Mouse (Mus musculus): Measurements from ENCODE around the gene Smim1. TPM values are rescaled to one million over a fixed set of nuclear protein-coding genes. Genes with fewer than 3 reads are reported as not detected.

The Smim1 gene
- total RNA-seq, 2 experiments from 2014 or later: 6.8 to 10.0 TPM

Other genes starting within 250 kb of the Smim1 start
- gene A430005L14Rik, start 69.0 kb downstream of the Smim1 start, total RNA-seq (2021): 10 to 100 TPM; 17.9 to 20.8 TPM
- 10 to 100 TPM; 10.0 to 16.9 TPM for gene Dffb, start 51.1 kb downstream of the Smim1 start, total RNA-seq (2021)
- gene Cep104, start 51.0 kb downstream of the Smim1 start, total RNA-seq (2021): 10 to 100 TPM; 28.8 to 29.4 TPM
- gene Lrrc47, start 14.5 kb downstream of the Smim1 start, total RNA-seq (2021): 10 to 100 TPM; 49.4 to 67.7 TPM
- gene Ccdc27, start 16.4 kb upstream of the Smim1 start, total RNA-seq (2021): 1 to 10 TPM; 1.0 to 1.7 TPM
- gene Trp73, start 114.0 kb upstream of the Smim1 start, total RNA-seq (2021): 1 to 10 TPM; 3.8 to 4.0 TPM
- 10 to 100 TPM; 29.7 to 36.1 TPM for gene Wrap73, start 116.1 kb upstream of the Smim1 start, total RNA-seq (2021)
- 100 to 1,000 TPM; 156 to 166 TPM for gene Tprgl, start 134.4 kb upstream of the Smim1 start, total RNA-seq (2021)
- gene Megf6, start 144.5 kb upstream of the Smim1 start, total RNA-seq (2021): 10 to 100 TPM in 1 of 2 experiments, 1 to 10 TPM in 1; 9.4 to 11.6 TPM